Mouse (Mus musculus) hematopoietic stem cell, adult 5-6 weeks (primary cell): Measurements from ENCODE around the gene Nrde2. TPM values are rescaled to one million over a fixed set of nuclear protein-coding genes. Genes with fewer than 3 reads are reported as not detected.

Experiments used
- ATAC-seq, 2 experiments: fragments of 125-278 bp in 1 of 2; replicated peaks in 1 of 2; 2 replicates each; pipeline ENCODE4 v1.8.0; 2016 to 2017; ENCODE audit warnings: inconsistent platforms in 2 of 2, mild to moderate bottlenecking in 2 of 2, moderate number of reproducible peaks in 2 of 2, low read depth in 1 of 2, moderate TSS enrichment in 1 of 2; ENCODE audit not compliant: low FRiP score in 2 of 2, poor library complexity in 2 of 2, severe bottlenecking in 2 of 2, insufficient read depth in 1 of 2, low TSS enrichment in 1 of 2
- total RNA-seq: library from RNA; stranded (forward); fragments of 172-1452, 232-1000 nt; gene quantifications from 2 replicates; pipeline ENCODE4 v1.2.3, GENCODE M21; 2017

The Nrde2 gene
- total RNA-seq, 1 experiment from 2014 or later, result 52.3 TPM

DNA sequence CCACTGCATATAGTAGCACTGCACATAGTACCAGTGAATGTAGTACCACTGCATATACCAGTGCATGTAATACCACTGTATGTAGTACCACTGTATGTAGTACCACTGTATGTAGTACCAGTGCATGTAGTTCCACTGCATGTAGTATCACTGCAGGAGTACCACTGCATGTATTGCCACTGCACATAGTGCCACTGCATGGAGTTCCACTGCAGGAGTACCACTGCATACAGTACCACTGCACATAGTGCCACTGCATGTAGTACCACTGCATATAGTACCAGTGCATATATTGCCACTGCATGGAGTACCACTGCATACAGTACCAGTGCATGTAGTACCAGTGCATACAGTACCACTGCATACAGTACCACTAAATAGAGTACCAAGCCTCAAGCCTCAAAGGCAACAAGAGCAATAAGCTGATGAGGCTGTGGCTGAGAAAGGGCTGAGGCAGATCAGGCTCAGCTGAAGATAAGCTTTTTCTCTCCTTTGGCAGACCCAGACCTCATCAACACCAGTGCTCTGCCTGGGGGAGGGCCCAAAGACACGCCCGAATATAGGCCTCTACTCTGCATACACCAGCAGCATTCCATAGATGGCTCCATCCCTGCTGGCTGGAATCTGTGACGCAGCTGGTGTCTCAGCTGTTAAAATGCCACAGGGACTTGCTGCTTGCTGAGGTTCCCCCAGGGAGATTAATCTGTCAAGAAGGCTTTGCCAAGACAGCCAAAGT is 59.3 kb downstream of the Nrde2 start:
- no peak for ATAC-seq

DNA sequence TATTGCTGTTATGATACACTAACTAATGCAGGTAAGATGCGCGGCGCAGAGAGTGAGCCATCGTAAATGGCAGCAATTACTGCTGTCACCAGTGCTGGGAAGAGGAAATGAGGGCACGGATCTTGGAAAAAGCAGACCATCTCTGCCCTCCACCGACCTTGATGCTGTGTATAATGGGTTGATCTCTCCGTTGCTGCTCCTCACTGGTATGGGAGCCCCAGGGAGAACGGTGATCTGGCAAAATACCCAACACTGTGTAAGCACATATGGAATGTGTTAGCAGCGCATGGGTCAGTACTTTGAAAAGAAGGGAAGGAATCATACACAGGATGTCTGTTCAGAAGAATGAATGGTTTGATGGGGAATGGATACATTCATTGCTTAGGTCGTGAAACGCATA is 66.4 kb downstream of the Nrde2 start:
- ATAC-seq, result no peak

DNA sequence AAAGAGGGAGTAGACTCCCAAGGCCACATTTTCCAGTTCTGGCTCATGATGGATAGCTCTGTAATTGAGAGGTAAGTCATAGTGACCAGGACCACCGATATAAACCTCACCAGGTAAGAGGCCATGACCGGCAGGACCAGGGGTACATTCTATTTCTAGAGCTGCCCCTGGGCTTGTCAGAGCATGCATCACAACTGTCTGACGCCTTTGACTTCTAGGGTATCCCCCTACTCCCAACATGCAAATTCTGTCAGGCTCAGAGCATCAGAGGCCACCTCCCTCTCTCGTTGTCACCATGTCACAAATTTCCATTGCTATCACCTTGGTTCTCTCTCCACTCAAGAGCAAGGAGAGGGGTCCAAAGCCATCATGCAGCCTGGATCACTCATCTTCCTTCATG is 68.7 kb downstream of the Nrde2 start:
- ATAC-seq, result no peak

GRCm38 (mm10) chr12:100089265-100089664 is 70.2 kb downstream of the Nrde2 start:
- no peak; a peak in 1 of 4 replicates for ATAC-seq

- no peak for ATAC-seq
Observed at GRCm38 (mm10) chr12:100088026-100088425, 71.4 kb downstream of the Nrde2 start.

DNA sequence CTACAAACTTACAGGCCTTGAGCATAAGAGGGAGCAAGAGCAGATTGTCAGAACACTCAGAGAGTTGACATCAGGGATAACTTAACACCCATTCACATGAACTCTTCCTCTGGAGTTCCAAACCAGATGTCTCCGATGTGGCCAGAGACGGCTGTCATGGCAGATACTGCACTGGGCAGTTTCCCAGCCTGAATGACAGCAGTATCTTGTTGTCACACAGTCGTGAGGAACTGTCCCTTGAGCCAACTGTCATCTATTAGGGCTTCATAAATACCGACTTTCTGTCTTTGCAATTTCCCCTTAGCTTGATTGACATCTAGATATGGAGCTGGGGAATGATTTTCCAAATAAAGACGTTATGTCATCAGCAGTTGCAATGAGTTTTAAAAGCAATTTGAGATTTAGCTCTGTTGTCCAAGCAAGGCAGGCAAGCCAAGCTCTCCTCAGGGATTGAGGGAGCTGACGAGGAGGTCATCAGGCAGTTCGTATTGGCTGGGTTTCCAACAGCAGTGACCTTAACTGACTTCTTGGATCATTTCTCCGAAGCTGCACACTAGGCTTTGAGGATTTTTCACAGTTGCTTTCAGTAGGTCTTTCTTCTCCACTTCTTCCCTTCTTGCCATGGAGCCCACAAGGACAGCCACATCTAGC is 79.7 kb downstream of the Nrde2 start:
- ATAC-seq, result no peak

GRCm38 (mm10) chr12:100075715-100076114 is 83.7 kb downstream of the Nrde2 start:
- ATAC-seq, result no peak

Other genes with a start within 250 kb of the Nrde2 start
- 0.25 TPM in 1 of 2 replicates, not detected in the other for gene Kcnk13, start 195.2 kb downstream of the Nrde2 start, total RNA-seq
- gene Psmc1, start 49.5 kb downstream of the Nrde2 start, total RNA-seq, result 201 and 292 TPM in 2 replicates
- gene Calm1, start 39.8 kb upstream of the Nrde2 start, total RNA-seq, result 385 and 714 TPM in 2 replicates